Mouse (Mus musculus): ENCODE measurements at regions not wholly inside any gene's neighbourhood (a gene's known extent, or its start where the extent isn't known, plus 50 kb on each side); places are given as distances from the start of the nearest gene placed in this dataset.

DNA sequence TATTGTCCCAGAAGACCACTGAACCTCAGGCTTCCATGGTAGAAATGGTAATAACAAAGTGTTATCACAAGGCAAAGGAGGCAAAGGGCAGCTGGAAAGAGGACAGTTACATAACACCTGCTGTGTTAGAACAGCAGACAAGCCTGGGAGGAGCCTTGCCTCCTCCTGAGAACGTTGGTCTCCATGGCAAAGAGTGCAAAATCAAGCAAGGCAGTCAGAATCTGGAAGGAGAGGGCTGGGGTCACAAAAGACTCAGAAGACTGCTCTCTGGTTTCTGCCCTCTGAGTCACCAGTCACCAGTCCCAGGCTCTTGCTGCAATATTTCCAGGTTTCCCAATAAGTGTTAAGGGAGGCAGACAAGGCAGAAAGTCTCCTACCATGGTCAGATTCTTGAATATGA is 197.3 kb downstream of the Ibtk start:
- no peak for TF ChIP-seq CTCF (IDR thresholded peaks at IDR 0.05; ENCODE audit: extremely low read depth, insufficient read depth, insufficient read length, insufficient replicate concordance)
- TF ChIP-seq POLR2A (IDR thresholded peaks at IDR 0.05; ENCODE audit: low read depth, low read length), result no peak

All from spleen, adult 2 months (tissue).